Mouse (Mus musculus) C2C12 (cell line): ENCODE measurements around the gene Erg. TPM values are rescaled to one million over a fixed set of nuclear protein-coding genes. Genes with fewer than 3 reads are reported as not detected.

ENCODE experiments used
- H3K27me3 ChIP-seq: one replicate; pipeline ENCODE4 v1.6.1; 2011; ENCODE audit not compliant: control insufficient read depth, insufficient read depth, insufficient read length
- H3K36me3 ChIP-seq: one replicate; pipeline ENCODE4 v1.6.1; 2011; ENCODE audit not compliant: control insufficient read depth, insufficient read depth
- H3K4me3 ChIP-seq: one replicate; pipeline ENCODE4 v1.5.1; 2011; ENCODE audit warnings: mild to moderate bottlenecking, control low read depth; ENCODE audit not compliant: poor library complexity, insufficient read depth, severe bottlenecking
- H3K79me2 ChIP-seq: one replicate; pipeline ENCODE4 v1.6.1; 2011; ENCODE audit not compliant: control insufficient read depth, insufficient read depth
- H3K79me3 ChIP-seq: one replicate; pipeline ENCODE4 v1.6.1; 2011; ENCODE audit warnings: low read depth, control low read depth
- H3ac ChIP-seq: one replicate; pipeline ENCODE3; 2011; ENCODE audit warnings: low read depth; ENCODE audit not compliant: control insufficient read depth, insufficient read length
- CEBPB ChIP-seq: IDR thresholded peaks from one replicate; pipeline ENCODE4 v1.6.1; 2011; ENCODE audit warnings: low read depth, mild to moderate bottlenecking, control low read depth, moderate library complexity
- CTCF ChIP-seq: IDR thresholded peaks from one replicate; pipeline ENCODE4 v1.5.1; 2011; ENCODE audit not compliant: control insufficient read depth, insufficient read depth, insufficient read length
- FOSL1 ChIP-seq: IDR thresholded peaks from one replicate; pipeline ENCODE4 v1.8.0; 2011; ENCODE audit warnings: mild to moderate bottlenecking, low read length; ENCODE audit not compliant: poor library complexity, insufficient read depth, severe bottlenecking
- MAX ChIP-seq: IDR thresholded peaks from one replicate; pipeline ENCODE4 v1.6.1; 2011; ENCODE audit warnings: mild to moderate bottlenecking, control low read depth
- MYOD1 ChIP-seq: IDR thresholded peaks from one replicate; pipeline ENCODE4 v1.6.1; 2011; ENCODE audit warnings: low read depth; ENCODE audit not compliant: control insufficient read depth, insufficient read length
- MYOG ChIP-seq: IDR thresholded peaks from one replicate; pipeline ENCODE4 v1.6.1; 2011; ENCODE audit not compliant: control insufficient read depth, insufficient read length; ENCODE audit errors: extremely low read depth
- USF1 ChIP-seq: IDR thresholded peaks from one replicate; pipeline ENCODE4 v1.6.1; 2011; ENCODE audit warnings: low read depth, mild to moderate bottlenecking, control low read depth, moderate library complexity
- polyA plus RNA-seq: library from polyadenylated mRNA; unstranded; fragments of >200 nt; fragmentation: generic; extraction: Trizol; gene quantifications from one replicate; pipeline ENCODE4 v1.2.1, GENCODE M21; 2012; ENCODE audit warnings: missing spikeins

Gene Erg
- polyA plus RNA-seq, 1 experiment: 0.05 TPM

GRCm38 (mm10) chr16:95550496-95550895 is 35.9 kb downstream of the Erg start:
- Histone ChIP-seq H3ac (no peak overlapping the region), H3K36me3 (no peaks in the 10 kb centered on the region), H3K79me3 (no peaks in the 10 kb centered on the region), H3K79me2 (no peaks in the 10 kb centered on the region), H3K4me3 (no peak overlapping the region), H3K27me3 (peaks cover 17% of the 10 kb centered on the region)
- TF ChIP-seq CTCF (no peak), MYOG (no peak), MAX (no peak), CEBPB (no peak), FOSL1 (no peak), USF1 (no peak), MYOD1 (no peak)

GRCm38 (mm10) chr16:95544753-95545152 is 41.6 kb downstream of the Erg start:
- no peaks in the 10 kb centered on the region for H3K36me3 ChIP-seq
- no peak for TF ChIP-seq MYOD1
- no peak for TF ChIP-seq USF1
- TF ChIP-seq CTCF: no peak
- no peak for TF ChIP-seq MAX
- TF ChIP-seq MYOG: no peak
- no peak for TF ChIP-seq FOSL1
- no peak for TF ChIP-seq CEBPB
- no peaks in the 10 kb centered on the region for H3K79me3 ChIP-seq
- no peak overlapping the region for H3K4me3 ChIP-seq
- H3K27me3 ChIP-seq: peaks cover 41% of the 10 kb centered on the region
- no peaks in the 10 kb centered on the region for H3K79me2 ChIP-seq
- no peak overlapping the region for H3ac ChIP-seq

GRCm38 (mm10) chr16:95543471-95543870 is 42.9 kb downstream of the Erg start:
- H3ac ChIP-seq: no peak overlapping the region
- peaks cover 43% of the 10 kb centered on the region for H3K27me3 ChIP-seq
- no peak overlapping the region for H3K4me3 ChIP-seq
- no peaks in the 10 kb centered on the region for H3K36me3 ChIP-seq
- H3K79me3 ChIP-seq: no peaks in the 10 kb centered on the region
- H3K79me2 ChIP-seq: no peaks in the 10 kb centered on the region
- TF ChIP-seq FOSL1 (no peak), CTCF (no peak), MYOG (no peak), MAX (no peak), MYOD1 (no peak), CEBPB (no peak), USF1 (no peak)

- H3K27me3 ChIP-seq: peaks cover 41% of the 10 kb centered on the region
- H3ac ChIP-seq: no peak overlapping the region
- no peak overlapping the region for H3K4me3 ChIP-seq
- no peaks in the 10 kb centered on the region for H3K79me2 ChIP-seq
- TF ChIP-seq FOSL1: no peak
- no peak for TF ChIP-seq USF1
- no peak for TF ChIP-seq CTCF
- TF ChIP-seq MYOG: no peak
- H3K36me3 ChIP-seq: no peaks in the 10 kb centered on the region
- H3K79me3 ChIP-seq: no peaks in the 10 kb centered on the region
Observed at GRCm38 (mm10) chr16:95535151-95535550, 51.2 kb downstream of the Erg start.

- Histone ChIP-seq H3K79me3 (no peaks in the 10 kb centered on the region), H3ac (no peak overlapping the region), H3K4me3 (no peak overlapping the region), H3K79me2 (no peaks in the 10 kb centered on the region), H3K36me3 (no peaks in the 10 kb centered on the region), H3K27me3 (peaks cover 37% of the 10 kb centered on the region)
- TF ChIP-seq CTCF (no peak), USF1 (no peak), MAX (no peak), FOSL1 (no peak), CEBPB (no peak), MYOD1 (no peak), MYOG (no peak)
Observed at GRCm38 (mm10) chr16:95532387-95533077, 53.9 kb downstream of the Erg start.

GRCm38 (mm10) chr16:95527561-95527960 is 58.8 kb downstream of the Erg start:
- TF ChIP-seq CEBPB (no peak), MAX (no peak), FOSL1 (no peak), USF1 (no peak), MYOG (no peak), CTCF (no peak), MYOD1 (no peak)
- H3K79me2 ChIP-seq: no peaks in the 10 kb centered on the region
- no peak overlapping the region for H3K4me3 ChIP-seq
- H3K79me3 ChIP-seq: no peaks in the 10 kb centered on the region
- H3ac ChIP-seq: no peak overlapping the region
- H3K27me3 ChIP-seq: peaks cover 44% of the 10 kb centered on the region
- H3K36me3 ChIP-seq: no peaks in the 10 kb centered on the region
